Mouse (Mus musculus): ENCODE data around the gene Rgs1.

GRCm38 (mm10) chr1:144262008-144262407 is 13.0 kb upstream of the Rgs1 start:
- TF ChIP-seq CTCF (IDR thresholded peaks at IDR 0.05; ENCODE audit: borderline replicate concordance, insufficient read depth, low read depth, low read length) (no peak), POLR2A (IDR thresholded peaks at IDR 0.05; ENCODE audit: borderline replicate concordance, insufficient read depth, low read length) (no peak)

Data from cerebellum, adult 2 months (tissue).